Mouse (Mus musculus) E14TG2a.4 (cell line): ENCODE results near the gene Ppfibp1.

Experiments used
- CTCF ChIP-seq: conservative IDR thresholded peaks from 2 replicates; pipeline ENCODE4 v1.5.1; 2014; ENCODE audit warnings: low read length
- NANOG ChIP-seq: IDR thresholded peaks from 2 replicates; pipeline ENCODE4 v1.6.1; 2014; ENCODE audit warnings: borderline replicate concordance, low read length, mixed read lengths

GRCm38 (mm10) chr6:146971366-146971765 lies 83.1 kb downstream of the Ppfibp1 start:
- TF ChIP-seq CTCF (no peak), NANOG (no peak)
